Mouse (Mus musculus) midbrain, postnatal 0 days (tissue): ENCODE results near the gene Ran. TPM values are rescaled to one million over a fixed set of nuclear protein-coding genes. Genes with fewer than 3 reads are reported as not detected.

Source experiments
- ATAC-seq: fragments of 200-750 bp; cut with Nextera tagmentation; 2 replicates; pipeline ENCODE4 v1.8.0; 2017; ENCODE audit warnings: moderate number of reproducible peaks, mild to moderate bottlenecking, moderate TSS enrichment, moderate library complexity; ENCODE audit not compliant: low FRiP score
- DNase-seq: peaks from one replicate; pipeline ENCODE4 v3.0.0-alpha.2; 2015; ENCODE audit warnings: low spot score
- H3K27ac ChIP-seq: fragments of 300-500 bp; sonication (generic); 2 replicates; pipeline ENCODE4 v1.5.1; 2014; ENCODE audit warnings: low read depth, mild to moderate bottlenecking, low read length, mixed read lengths
- H3K27me3 ChIP-seq: fragments of 300-500 bp; sonication (generic); 2 replicates; pipeline ENCODE4 v1.6.1; 2014; ENCODE audit warnings: low read length, control low read depth, mixed read lengths; ENCODE audit not compliant: insufficient read depth
- H3K36me3 ChIP-seq: fragments of 300-500 bp; sonication (generic); 2 replicates; pipeline ENCODE4 v1.6.1; 2014; ENCODE audit warnings: low read length, control low read depth, mixed read lengths; ENCODE audit not compliant: insufficient read depth
- H3K4me1 ChIP-seq: fragments of 300-500 bp; sonication (generic); 2 replicates; pipeline ENCODE4 v1.6.1; 2014; ENCODE audit warnings: mild to moderate bottlenecking, control low read depth, antibody characterized with exemption, low read length, mixed read lengths; ENCODE audit not compliant: insufficient read depth
- H3K4me2 ChIP-seq: fragments of 300-500 bp; sonication (generic); 2 replicates; pipeline ENCODE4 v1.6.1; 2014; ENCODE audit warnings: low read depth, mild to moderate bottlenecking, low read length, mixed read lengths; ENCODE audit not compliant: poor library complexity, severe bottlenecking
- H3K4me3 ChIP-seq: fragments of 300-500 bp; sonication (generic); 2 replicates; pipeline ENCODE4 v1.5.1; 2014; ENCODE audit warnings: low read depth, mild to moderate bottlenecking, low read length, moderate library complexity
- H3K9ac ChIP-seq: fragments of 300-500 bp; sonication (generic); replicated peaks from 2 replicates; pipeline ENCODE4 v1.6.1; 2014; ENCODE audit warnings: mild to moderate bottlenecking, low read length, moderate library complexity, mixed read lengths; ENCODE audit not compliant: poor library complexity, severe bottlenecking
- H3K9me3 ChIP-seq: fragments of 300-500 bp; sonication (generic); 2 replicates; pipeline ENCODE4 v1.6.1; 2016; ENCODE audit warnings: low read length, control low read depth
- CTCF ChIP-seq: IDR thresholded peaks from 2 replicates; pipeline ENCODE4 v1.5.1; 2016; ENCODE audit warnings: antibody characterized with exemption, mild to moderate bottlenecking
- WGBS: fragments of 180-500 bp; shearing (Covaris S2); extraction: QIAGEN DNeasy Blood & Tissue Kit; methylation state at CpG from one replicate; pipeline ENCODE4 v1.1.7; 2014; 5-methylcytosine and 5-hydroxymethylcytosine counted together
- polyA plus RNA-seq: library from polyadenylated mRNA; unstranded; fragments of >200 nt; fragmentation: Nextera tagmentation; extraction: Ambion mirVana; gene quantifications from 2 replicates; pipeline ENCODE4 v1.2.1, GENCODE M21; 2015
- total RNA-seq: library from RNA; depleted of rRNA; stranded (reverse); fragments of >200 nt; gene quantifications from 2 replicates; pipeline ENCODE4 v1.2.3, GENCODE M21; 2014

Gene Ran
- total and polyA plus RNA-seq, 2 experiments from 2014 or later, result 183 to 295 TPM

- Histone ChIP-seq H3K4me3 (no peak overlapping the region), H3K4me1 (no peaks in the 10 kb centered on the region), H3K9me3 (no peaks in the 10 kb centered on the region), H3K4me2 (no peak overlapping the region), H3K36me3 (peaks cover 5% of the 10 kb centered on the region; the same call in 1 of the 2 replicates), H3K27me3 (no peaks in the 10 kb centered on the region), H3K9ac (no peak overlapping the region), H3K27ac (no peak overlapping the region)
- no peak for TF ChIP-seq CTCF
- no peak for ATAC-seq
- WGBS, result 74% methylated on average over 7 of the region's 7 CpGs
- no peak for DNase-seq
Measured at GRCm38 (mm10) chr5:128980857-128981256, 39.0 kb upstream of the Ran start.

GRCm38 (mm10) chr5:128981607-128982006 lies 38.3 kb upstream of the Ran start:
- no peak overlapping the region for H3K27ac ChIP-seq
- peak; percentile 69 for ATAC-seq
- WGBS, result 24% methylated on average over 12 of the region's 12 CpGs

GRCm38 (mm10) chr5:128984536-128984935 lies 35.3 kb upstream of the Ran start:
- Histone ChIP-seq H3K36me3 (peaks cover 15% of the 10 kb centered on the region), H3K9me3 (no peaks in the 10 kb centered on the region), H3K27me3 (no peaks in the 10 kb centered on the region), H3K4me3 (no peak overlapping the region), H3K9ac (no peak overlapping the region), H3K27ac (no peak overlapping the region), H3K4me1 (no peaks in the 10 kb centered on the region), H3K4me2 (no peak overlapping the region)
- WGBS, result 88% methylated on average over 6 of the region's 6 CpGs
- no peak for TF ChIP-seq CTCF
- ATAC-seq (no peak), DNase-seq (no peak)

More at GRCm38 (mm10) chr5:128981607-128982006, 38.3 kb upstream of the Ran start:
- peak; percentile 64 for DNase-seq
- peak; percentile 96 for TF ChIP-seq CTCF
- H3K4me2 ChIP-seq, result no peak overlapping the region
- H3K36me3 ChIP-seq, result peaks cover 11% of the 10 kb centered on the region; the same call in 1 of the 2 replicates
- H3K4me3 ChIP-seq, result no peak overlapping the region
- H3K9me3 ChIP-seq, result no peaks in the 10 kb centered on the region
- H3K4me1 ChIP-seq, result no peaks in the 10 kb centered on the region
- no peaks in the 10 kb centered on the region for H3K27me3 ChIP-seq
- H3K9ac ChIP-seq, result 0 out of 2 replicates have a peak overlapping the region, but pooled peaks have one; percentile 2

GRCm38 (mm10) chr5:128985946-128986345 lies 33.9 kb upstream of the Ran start:
- no peak overlapping the region for H3K4me3 ChIP-seq
- no peaks in the 10 kb centered on the region for H3K27me3 ChIP-seq
- no peak overlapping the region for H3K4me2 ChIP-seq
- no peaks in the 10 kb centered on the region for H3K4me1 ChIP-seq
- no peak overlapping the region for H3K9ac ChIP-seq
- no peak for DNase-seq
- no peak for TF ChIP-seq CTCF
- peaks cover 23% of the 10 kb centered on the region for H3K36me3 ChIP-seq
- H3K9me3 ChIP-seq, result no peaks in the 10 kb centered on the region
- 76% methylated on average over 13 of the region's 13 CpGs for WGBS
- no peak for ATAC-seq
- H3K27ac ChIP-seq, result no peak overlapping the region

- Histone ChIP-seq H3K9me3 (no peaks in the 10 kb centered on the region), H3K9ac (no peak overlapping the region), H3K4me1 (no peaks in the 10 kb centered on the region), H3K4me3 (no peak overlapping the region), H3K36me3 (peaks cover 37% of the 10 kb centered on the region), H3K27me3 (no peaks in the 10 kb centered on the region), H3K4me2 (no peak overlapping the region), H3K27ac (no peak overlapping the region)
- TF ChIP-seq CTCF, result no peak
- no peak for ATAC-seq
- peak; percentile 72 for DNase-seq
- 81% methylated on average over 19 of the region's 19 CpGs for WGBS
Measured at GRCm38 (mm10) chr5:128987141-128987954, 32.5 kb upstream of the Ran start.

- no peak overlapping the region for H3K9ac ChIP-seq
- no peak for TF ChIP-seq CTCF
- DNase-seq, result no peak
- no peaks in the 10 kb centered on the region; the same call in 1 of the 2 replicates for H3K4me1 ChIP-seq
- H3K4me3 ChIP-seq, result no peak overlapping the region
- no peaks in the 10 kb centered on the region for H3K9me3 ChIP-seq
- no peak overlapping the region for H3K27ac ChIP-seq
- H3K27me3 ChIP-seq, result no peaks in the 10 kb centered on the region
- 45% methylated on average over 8 of the region's 8 CpGs for WGBS
- H3K36me3 ChIP-seq, result peaks cover 9% of the 10 kb centered on the region; the same call in 1 of the 2 replicates
- H3K4me2 ChIP-seq, result no peak overlapping the region
- no peak for ATAC-seq
Measured at GRCm38 (mm10) chr5:129000706-129001468, 19.0 kb upstream of the Ran start.
